Mouse (Mus musculus) retina, postnatal 1 day (tissue): ENCODE measurements around the gene Prom2.
A peak's percentile ranks its signal among the peaks of the same experiment; 100 is the strongest.

Source experiments
- DNase-seq: peaks from one replicate; pipeline ENCODE4 v3.0.0-alpha.2; 2012

Prom2 gene

DNA sequence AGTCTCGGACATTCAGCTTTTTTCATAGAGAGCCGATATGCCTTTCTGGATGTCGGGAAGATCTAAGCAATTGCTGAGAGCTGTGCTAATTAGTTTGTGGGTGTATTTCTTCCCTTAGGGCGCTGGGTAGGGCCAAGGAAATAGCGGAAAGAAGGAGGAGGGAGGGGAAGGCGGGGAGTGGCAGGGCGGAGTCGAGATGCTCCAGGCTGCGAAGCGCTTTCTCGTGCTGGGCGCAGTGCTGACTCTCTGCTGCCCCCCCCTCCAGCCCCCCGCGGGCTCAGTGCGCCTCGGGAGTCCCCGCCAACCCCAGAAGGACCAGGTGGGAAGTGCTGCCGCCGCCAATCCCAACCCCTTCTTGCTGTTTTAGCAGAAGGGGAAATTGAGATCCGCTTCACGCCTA lies 58.3 kb downstream of the Prom2 start:
- DNase-seq, result peak; percentile 20

DNA sequence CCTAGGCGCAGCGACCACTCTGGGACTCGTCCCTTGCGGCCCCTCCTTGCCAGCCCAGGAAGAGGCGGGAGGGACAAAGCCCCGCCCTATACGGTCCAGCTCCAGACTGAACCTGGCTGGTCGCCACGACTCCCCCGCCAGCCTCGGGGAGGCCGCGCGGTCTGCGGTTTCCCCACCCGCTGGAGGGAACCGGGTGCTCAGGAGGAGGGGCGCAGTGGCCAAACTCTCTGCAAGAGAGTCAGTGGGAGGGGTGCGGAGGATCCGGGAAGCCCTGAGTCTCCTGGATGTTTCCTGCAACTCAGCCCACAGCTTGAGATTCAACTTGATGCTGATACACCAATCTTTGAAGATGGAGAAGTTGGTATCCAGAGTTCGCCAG lies 58.7 kb downstream of the Prom2 start:
- peak; percentile 53 for DNase-seq

DNA sequence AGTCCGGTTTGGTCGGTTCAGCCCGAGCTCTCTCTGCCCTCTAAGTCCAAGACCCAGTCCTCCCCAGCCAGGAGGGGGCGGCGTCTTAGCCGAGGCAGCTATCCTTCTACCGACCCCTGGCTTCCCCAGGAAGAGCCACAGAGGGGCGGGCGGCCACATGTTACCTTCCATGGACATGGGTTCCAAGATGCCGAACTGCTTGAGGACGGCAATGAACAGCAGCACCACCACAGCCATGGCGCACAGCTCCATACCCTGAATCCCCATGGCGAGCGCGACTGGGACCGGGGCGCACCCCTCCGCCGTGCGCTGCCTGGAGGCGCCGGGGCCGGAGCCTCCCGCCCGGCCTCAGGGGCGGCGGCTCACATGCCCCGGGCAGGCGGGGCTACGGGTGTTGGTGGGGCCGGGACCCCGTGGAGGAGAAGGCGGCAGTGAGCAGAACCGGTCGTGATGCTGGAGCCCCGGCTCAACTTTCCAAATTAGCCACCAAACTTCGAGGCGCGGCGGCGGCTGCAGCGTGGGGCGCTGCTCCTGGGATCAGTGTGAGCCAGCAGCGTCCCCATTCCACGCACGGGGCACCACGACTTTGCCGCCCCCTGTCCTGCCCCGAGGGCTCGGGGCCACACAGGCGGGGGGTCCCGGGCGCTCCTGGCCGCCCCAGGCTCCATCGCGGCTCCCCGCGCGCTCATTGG lies 59.3 kb downstream of the Prom2 start:
- DNase-seq, result no peak

DNA sequence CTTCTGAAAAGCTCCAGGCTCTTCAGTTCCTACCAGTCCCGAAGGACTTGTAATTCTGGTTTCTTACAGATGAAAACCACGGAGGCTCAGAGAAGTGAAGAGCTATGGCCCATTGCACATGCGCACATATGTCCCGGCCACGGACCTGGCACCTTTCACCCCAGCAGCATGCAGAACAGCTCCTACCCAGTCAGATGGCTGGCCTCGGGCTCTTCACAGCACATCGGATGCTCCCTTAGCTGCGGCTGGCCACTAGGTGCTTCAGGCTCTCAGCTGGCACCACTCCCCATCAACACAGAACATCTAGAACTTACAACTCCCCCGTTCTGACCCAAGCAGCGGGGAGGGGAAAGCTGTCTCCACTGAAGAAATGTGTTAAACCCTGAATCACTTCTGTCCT lies 61.5 kb downstream of the Prom2 start:
- no peak for DNase-seq

DNA sequence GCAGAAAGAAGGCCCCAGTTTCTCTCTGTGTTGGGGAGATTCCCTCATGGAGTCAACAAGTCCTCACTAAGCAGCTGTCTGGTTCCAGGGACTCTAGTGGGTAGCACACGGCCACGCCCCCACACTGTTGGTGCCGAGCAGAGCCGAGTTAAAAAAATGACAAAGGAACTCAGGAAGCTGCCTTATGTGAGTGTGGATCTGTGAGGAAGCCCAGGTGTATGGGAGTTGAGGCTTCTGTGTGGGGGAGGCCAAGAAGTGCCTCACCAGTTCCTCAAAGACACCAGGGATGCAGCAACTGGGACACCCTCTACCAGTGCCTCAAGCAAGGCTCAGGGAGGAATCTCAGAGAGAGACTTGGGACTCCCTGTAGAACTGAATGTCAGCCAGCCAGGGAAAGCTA lies 62.1 kb downstream of the Prom2 start:
- DNase-seq, result no peak
